Mouse (Mus musculus) heart, adult 9 months (tissue): ENCODE data around the gene Pitx2.

ENCODE experiments used
- DNase-seq, 2 experiments: peaks; one replicate each; pipeline ENCODE4 v3.0.0; 2022; ENCODE audit warnings: low spot score in 2 of 2

The Pitx2 gene

DNA sequence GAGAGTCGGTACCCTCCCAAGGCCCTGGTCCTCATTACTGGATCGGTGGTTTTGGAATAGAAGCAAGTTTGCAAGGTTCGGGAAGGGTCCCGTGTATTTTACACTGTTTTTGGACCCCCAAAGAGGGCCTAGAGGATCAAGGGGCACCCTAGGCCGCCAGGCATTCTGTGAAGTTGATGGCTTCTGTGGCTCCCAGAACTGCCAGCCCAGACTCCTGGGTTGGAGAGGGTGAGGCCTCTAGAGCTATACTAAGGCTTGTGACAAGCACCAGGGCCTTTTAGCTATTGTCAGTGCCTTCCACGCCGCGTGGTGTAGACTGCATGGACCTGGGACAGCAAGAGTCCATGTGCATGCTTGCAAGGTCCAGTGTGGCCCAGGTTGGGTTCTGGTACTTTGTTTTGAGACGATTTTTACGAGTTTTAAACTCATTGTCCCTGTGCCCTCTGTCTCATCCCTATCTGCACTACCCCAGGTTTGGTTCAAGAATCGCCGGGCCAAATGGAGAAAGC, 18.2 kb downstream of the Pitx2 start:
- no peak for DNase-seq

DNA sequence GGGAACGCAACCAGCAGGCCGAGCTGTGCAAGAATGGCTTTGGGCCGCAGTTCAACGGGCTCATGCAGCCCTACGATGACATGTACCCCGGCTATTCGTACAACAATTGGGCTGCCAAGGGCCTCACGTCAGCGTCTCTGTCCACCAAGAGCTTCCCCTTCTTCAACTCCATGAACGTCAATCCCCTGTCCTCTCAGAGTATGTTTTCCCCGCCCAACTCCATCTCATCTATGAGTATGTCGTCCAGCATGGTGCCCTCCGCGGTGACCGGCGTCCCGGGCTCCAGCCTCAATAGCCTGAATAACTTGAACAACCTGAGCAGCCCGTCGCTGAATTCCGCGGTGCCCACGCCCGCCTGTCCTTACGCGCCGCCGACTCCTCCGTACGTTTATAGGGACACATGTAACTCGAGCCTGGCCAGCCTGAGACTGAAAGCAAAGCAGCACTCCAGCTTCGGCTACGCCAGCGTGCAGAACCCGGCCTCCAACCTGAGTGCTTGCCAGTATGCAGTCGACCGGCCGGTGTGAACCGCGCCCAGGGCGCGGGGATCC, 18.8 kb downstream of the Pitx2 start:
- no peak for DNase-seq

DNA sequence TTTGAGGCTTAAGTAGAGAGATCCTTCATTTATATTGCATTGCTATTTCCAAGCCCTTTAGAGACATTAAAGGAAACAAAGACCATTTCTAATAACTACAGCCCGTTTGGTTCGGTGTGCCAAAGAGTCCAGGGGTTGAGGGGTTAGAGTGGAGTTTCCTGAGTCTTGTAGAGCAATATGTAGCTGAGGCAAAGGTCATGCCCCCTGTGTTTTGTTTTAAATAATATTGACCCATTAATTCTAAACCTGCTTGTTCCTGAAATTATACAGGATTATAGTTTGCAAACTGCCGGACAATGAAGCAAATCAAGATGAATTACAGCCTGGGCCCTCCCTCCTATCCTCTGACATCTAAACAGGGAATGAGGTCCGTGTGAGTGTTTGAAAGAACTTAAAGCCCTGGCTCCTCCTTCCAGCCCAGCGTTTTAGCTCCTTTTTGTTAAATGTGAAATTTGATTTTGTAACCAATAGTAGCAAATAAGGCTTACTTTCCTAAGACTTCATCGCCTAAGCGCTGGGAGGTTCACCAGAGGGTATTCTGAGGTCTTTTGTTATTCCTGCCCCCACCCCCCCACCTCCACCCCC, 20.5 kb downstream of the Pitx2 start:
- no peak for DNase-seq

DNA sequence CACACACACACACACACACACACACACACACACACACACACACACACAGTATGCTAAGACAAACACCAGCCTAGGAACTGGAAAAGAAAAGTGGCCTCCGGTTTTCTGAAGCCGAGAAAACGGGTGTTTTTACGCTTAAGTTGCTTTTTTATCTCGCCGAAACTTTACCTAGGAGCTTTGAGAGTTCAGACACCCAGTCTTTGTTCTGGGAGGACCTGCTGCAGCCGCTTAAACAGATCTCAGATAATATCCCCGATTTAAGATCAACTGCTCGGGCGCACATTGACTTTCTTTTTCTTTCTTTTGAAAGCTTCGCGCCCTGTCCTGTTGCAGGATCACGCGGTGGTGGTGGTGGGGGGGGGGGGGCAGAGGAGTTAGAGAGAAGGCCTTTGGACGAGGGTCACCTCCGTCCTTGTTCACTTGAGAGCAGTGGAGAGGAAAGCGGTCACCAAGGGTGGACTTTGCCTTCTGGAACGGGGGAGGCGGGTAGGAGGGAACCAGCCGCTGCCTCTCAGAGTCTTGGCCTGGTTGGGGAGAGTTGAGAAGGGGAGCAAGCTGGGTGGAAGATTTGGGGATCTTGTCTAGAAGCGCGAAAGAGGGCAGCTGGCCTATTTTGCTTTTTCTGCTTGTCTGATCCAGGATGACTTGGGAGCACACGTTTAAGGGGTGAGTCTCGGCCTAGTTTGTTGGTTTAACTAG, 21.2 kb downstream of the Pitx2 start:
- DNase-seq: no peak

DNA sequence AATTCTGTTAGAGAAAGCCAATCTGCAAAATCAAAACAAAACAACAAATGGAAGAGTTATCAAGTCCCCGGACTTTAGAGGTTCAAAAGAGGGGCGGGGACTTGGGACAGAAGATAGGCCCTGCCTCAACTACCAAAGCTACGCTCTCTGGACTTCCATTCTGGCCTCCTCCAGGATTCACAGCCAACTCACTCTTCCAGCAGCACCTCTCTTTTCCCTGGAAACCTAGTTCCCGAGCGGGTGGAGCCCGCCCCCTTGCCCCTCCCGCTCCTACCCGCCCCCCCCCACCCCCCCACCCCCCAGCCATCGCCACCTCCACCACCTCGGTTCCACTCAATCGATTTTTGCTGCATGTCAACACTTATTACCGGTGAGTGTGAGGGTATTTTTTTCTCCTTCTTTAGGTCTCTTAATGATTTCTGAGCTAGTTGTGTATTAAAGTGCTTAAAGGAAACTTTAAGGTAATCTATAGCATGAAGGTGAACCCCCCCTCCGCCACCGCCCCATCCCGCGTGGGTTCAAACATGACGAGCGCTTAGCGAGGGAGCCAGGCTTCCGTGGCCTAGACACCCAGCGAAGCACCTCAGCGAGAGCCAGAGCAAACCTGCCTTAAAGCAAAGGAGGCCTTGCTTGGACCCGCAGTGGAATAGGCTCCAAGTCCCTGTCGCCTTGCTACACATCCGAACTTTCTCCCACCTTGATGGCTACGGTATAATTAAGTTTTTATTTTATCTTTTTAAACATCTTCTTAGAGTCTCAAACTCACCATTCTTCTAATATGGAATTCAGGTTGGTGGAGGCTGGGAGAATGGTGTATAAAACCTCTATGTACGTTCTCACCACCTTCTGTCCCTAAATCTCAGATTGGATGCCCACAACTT, 21.9 kb downstream of the Pitx2 start:
- DNase-seq: no peak

DNA sequence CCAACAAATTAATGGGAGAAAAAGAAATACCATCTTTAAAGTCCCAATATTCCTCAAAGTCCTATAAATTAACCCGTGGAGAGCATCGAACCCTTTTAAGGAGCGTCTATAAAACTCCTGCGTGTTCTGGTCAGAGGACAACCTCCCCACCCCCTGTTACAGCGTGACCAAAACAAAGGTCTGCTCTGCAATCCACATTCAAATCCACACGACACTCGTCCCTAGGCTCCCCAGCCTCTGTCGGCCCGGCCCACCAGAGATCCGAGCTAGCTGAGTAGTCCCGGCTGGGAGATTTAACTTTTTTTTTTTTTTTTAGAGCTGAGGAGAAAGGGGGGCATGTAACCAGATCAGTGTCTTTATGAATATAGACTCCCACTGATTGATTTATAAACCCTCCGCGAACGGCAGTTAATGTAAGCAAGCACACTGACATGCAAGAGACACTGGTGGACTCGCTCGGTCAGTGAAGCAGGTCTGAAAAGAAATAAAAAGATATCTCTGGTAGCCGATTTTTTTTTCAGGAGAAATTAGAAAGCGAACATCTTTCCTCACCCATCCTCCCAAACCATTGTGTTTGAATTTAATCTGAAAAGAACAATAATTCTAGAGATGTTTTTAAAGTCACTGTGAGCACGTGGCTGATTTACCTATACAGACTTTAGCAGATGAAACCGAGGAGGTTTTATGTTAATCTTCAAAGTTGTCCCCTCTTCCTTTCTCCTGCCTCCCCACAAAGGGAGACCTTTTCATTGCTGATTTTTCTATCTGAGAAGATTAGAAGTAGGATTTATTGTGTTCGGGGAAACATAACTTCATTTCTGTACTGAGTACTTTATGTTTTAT, 23.0 kb downstream of the Pitx2 start:
- DNase-seq: no peak

DNA sequence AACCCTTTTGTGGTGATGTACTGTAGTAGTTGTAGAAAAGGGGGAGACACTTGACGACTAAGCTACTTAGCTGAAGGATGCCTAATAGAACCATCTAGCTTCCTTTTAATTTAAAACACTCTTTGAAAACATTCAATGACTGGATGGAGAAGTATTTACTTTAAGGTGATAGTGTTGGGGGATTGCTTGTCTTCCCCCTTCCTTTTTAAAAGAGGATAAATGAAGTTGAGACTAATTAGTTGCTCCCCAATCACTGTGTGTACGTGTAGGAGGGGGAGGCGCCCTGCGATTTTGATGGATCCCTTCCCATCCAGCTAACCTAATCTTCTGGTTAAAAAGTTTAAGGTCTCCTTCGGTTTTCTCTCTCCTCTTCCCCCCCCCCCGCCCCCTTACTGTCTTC, 23.7 kb downstream of the Pitx2 start:
- no peak for DNase-seq

DNA sequence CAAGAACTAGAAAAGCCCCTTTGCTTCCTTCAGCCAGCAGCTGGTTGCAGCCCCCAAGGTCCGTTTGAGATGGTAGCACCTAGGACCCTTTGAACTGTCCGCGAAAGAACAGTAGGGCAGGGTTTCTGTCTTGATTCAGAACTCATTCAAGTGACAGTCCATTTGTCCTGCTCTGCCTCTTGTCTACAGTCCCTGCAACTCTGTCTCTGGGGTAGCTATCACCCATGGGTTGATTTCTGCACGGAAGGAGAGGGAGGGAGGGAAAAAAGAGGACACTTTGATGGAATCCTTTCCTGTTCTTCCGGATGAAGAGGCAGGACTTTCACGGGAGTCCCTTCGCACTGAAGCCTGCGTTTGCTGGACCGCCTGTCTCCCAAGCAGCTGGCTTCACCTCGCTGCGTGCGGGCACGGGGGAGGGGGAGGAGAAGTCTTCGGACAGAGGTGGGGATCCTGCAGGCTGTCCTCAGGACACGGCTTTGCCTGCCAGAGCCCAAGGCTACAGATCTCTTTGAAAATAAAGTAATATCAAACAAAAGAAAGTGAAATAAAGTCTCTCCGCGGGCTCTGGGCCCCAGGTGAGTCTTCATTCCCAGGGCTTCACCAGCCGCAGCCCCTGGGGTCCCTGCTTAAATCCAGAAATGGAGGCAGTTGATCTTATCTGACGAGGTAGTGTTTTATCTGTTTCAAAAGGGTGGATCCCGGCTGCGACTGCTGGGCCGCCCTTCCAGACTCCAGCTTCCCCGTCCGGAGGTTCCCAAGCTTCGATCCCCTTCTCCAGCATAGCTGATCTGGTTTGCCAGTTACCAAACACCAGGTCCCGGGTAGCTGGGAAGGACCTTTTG, 24.5 kb downstream of the Pitx2 start:
- DNase-seq: no peak

DNA sequence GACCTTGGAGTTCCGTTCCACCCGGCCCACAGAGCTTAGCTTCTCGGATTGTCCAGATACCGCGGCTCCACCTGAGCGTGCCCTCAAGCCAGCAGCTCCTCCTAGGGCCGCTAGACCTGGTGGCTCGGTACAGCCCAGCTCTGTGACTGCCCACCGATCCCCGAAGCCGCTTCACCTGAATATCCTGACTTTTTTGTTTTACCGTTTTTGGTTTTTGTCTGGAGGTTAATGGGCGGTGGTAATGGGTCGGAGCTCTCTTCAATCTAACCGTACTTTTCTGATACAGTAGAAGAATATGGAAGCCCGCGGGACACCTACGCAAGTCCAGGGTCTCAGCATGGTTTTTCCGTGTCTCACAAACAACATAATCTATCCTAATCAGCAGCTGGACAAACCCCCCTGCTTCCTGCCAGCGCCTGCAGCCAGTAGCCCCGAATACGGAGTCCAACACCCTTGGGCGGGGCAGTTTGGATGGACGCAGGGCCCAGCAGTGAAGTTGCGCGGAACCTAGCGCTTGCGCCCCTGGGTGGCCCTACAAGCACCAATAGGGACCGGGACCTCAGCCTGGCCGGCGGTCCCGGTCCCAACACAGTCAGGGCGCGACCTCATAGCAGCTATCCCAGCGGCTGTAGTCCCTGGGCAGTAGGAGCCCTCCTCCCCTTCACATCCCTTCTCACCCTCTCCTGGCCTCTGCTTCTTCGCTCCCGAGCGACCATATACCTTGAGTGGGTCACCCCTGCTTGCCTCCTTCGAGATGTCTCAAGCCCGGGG, 25.3 kb downstream of the Pitx2 start:
- DNase-seq: no peak

DNA sequence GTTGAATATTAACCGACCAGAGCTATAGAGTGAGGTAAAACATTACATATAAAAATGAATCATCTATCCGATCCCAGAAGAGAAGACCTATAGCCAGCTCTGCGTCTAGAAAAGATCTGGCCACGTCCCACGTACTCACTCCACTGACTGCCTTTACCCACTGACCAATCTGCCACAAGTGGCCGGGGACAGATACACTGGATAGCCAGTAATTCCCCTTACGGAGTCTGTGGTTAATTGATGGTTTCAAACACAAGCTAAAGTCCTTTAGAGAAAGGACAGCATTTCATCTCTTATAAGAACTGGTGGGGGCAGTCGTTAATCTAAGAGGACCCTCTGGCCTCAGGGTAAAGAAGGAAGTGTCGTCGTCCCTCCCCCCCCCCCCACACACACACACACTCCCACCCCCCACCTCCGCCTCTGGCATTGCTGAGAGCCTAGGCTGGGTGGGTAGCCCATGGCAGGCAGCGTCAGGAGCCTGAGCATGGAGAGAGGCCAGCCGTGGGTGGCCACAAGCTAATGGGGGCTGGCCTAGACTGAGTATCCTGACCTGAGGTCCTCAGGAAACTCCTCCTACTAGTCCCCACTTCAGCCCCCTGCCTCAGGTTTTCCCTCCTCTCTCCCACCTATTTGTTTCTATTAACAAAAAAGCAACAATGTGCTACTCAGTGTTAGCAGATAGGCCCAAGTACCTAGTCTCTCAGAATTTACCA, 26.1 kb downstream of the Pitx2 start:
- no peak for DNase-seq

DNA sequence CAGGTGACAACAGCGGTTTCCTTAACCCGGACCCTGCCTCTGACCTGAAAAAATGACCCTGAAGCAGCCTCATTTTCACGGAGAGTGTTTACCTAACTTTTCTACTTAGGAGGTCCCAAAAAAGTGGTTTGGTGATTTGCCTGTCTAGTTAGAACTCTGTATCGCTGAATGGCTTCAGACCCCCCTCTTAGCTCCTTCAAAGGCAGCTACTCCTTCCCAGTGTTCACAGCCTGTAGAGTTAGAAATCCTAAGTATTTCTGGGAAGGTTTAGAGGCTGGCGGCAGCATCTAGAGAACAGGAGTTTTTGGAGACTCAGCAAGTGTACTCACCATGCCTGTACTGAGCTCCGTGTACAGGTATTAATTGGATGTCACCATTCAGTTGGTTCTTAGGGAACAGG, 27.0 kb downstream of the Pitx2 start:
- DNase-seq: no peak

DNA sequence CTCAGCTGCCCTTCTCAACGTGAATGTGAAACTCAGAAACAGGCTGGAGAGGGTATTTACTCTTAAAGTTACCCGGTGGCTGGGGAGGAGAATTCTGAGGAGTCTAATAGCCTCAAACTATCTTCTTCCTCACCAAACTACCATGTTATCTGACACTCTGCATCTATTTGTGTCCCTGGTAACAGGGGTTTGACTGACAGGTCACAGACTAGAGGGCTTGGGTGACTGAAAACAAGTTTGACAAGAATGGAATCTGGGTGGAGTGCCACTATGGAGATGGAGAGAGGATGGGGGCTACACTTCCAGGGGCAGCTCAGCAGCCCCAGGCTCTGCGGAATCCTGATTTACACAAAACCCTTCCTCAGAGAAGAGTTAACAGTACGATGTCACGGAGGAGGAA, 27.7 kb downstream of the Pitx2 start:
- DNase-seq: no peak

DNA sequence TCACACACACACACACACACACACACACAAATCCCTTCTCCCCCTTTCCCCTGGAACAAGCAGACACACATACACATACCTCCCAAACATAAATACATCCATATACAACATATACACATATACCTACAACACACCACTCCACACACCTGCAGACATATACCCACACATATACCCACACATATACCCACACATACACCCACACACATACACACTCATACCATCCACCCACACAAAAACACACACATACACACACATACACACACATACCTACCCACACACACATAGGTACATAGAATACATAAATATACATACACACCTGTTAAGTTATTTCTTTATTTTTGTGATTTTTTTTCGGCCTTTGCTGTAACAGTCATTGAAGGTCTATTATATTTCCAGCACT, 38.3 kb downstream of the Pitx2 start:
- DNase-seq: no peak

DNA sequence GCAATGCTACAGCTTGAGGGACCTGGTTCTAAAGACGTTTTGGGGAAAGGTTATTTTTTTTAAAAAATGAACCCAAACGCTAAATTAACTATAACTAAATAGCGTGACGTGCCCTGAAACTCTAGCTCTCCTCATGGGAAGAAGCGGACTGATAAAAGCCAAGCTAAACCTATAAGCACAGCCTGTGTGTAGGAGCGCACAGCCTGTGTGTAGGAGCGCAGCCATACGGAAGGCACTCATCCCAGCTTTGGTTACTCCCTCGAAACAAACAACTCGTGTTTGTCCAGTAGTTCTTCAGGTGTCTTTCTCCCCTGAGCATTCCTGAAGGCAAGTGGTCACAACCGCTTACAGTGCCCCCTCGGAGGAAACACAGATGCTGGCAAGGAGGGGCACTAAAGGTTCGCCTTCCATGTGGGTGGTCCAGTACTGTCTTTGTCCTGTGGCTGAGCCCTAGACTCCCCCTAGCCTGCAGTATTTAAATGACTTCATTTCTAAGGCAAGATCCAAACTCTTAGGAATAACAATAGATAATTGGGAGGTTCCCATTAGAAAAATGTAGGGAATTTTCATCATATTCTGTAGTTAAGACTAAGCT, 39.1 kb downstream of the Pitx2 start:
- DNase-seq: no peak

DNA sequence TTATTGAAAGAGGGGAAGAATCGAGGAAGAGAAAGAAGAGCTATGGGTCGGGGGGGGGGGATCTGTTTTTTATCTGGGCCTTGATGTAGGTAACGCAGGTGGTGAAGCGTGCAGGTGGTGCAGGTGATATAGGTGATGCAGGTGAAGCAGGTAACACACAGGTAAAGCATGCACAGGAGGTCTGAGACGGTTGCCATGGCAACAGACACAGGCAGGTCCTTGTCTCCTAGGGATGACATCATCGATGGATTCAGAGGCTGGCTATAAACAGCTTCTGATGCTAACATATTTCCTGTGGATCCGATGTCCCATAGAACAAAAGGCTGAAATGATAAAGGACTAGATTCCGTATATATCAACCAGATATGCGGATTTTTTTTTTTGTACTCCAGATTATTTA, 51.3 kb downstream of the Pitx2 start:
- no peak for DNase-seq

DNA sequence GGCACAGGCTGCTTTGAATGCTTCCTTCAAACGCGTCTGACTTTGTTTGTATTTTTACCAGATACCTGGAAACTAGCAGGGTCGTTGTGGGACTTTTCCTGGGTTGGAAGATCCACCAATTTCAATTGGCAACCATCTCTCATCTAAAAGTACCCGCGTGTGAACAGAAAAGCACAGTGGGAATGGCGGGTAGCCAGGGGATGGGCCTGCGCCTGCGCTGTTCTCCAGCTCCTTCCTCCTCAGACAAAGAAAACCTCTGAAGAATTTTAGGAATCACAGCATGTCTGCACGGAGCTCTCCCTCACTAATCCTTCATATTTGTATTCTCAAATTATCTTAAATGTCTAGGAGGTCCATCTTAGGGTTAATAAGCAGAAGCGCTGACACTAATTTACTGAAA, 54.6 kb downstream of the Pitx2 start:
- DNase-seq: no peak

DNA sequence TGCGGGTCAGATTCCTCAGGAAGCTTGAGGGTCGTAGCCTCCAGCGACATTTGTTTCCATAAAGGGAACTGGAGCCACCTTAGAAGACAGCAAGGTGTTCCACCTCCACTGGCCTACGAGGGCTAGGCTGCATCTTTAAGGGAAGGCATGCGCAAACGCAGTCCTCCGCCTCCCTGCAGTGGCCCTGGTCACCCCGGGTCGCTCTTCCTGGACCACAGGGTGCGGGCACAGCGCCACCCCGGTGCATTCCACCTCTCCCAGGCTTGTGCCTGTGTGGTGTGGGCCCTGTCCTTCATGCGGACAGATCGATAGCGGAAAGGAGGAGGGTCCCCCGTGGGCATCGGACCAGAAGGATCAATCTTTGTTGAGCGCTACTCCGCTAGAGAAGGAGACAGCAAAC, 56.6 kb downstream of the Pitx2 start:
- DNase-seq: no peak

DNA sequence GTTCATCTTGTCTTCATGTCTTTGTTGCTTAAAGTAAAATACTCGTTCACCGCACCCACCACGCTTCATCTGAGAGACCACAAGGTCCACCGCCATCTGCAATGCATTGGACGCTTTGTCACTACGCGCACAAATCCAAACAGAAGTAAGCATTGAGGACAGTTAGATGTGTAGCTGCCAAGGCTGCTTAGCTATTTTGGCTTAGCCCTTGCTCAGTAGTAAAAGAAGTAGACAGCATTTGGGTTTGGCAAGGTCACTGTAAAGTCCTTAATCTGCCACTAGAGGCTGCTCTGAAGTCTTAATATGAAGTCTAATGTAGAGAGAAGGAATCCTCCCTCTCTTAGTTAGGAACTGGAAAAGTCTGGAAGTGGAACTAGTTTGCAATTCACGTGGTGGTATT, 57.1 kb downstream of the Pitx2 start:
- peak in 1 of 2 experiments; percentile 4 for DNase-seq

DNA sequence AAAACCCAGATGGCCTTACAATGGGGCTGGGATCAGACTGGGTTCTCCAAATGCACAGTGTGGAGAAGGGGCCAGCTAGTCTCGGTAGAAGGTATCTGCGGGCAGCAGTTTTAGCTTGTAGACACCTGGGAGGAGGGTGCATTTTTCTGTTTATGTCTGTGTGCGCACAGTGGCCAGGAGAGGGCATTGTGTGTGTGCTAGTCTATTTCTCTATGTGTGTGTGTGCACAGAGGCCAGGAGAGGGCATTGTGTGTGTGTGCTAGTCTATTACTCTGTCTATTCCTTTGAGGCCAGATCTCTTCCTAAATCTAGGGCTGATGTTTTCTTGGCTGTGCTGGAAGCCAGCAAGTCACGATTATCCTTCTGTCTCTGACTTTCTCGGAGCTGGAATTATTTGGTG, 58.8 kb downstream of the Pitx2 start:
- no peak for DNase-seq
